Mouse (Mus musculus) kidney, adult 2 months (tissue): ENCODE results near the gene Glis3. TPM values are rescaled to one million over a fixed set of nuclear protein-coding genes. Genes with fewer than 3 reads are reported as not detected.

Source experiments
- DNase-seq: peaks from one replicate; pipeline ENCODE4 v3.0.0; 2021
- H3K27ac ChIP-seq: fragments of 200-500 bp; 2 replicates; pipeline ENCODE4 v1.5.1; 2012; ENCODE audit warnings: low read depth, low read length, control low read depth, inconsistent platforms; ENCODE audit not compliant: insufficient read depth
- H3K27me3 ChIP-seq: fragments of 200-500 bp; replicated peaks from 2 replicates; pipeline ENCODE4 v1.6.1; 2012; ENCODE audit warnings: mild to moderate bottlenecking, moderate library complexity, low read length, inconsistent platforms; ENCODE audit not compliant: control insufficient read depth, insufficient read depth
- H3K36me3 ChIP-seq: fragments of 200-500 bp; 2 replicates; pipeline ENCODE4 v1.6.1; 2012; ENCODE audit warnings: mild to moderate bottlenecking, moderate library complexity, low read length, inconsistent platforms; ENCODE audit not compliant: control insufficient read depth, insufficient read depth
- H3K4me1 ChIP-seq: fragments of 200-500 bp; 2 replicates; pipeline ENCODE4 v1.6.1; 2011; ENCODE audit warnings: low read length; ENCODE audit not compliant: control insufficient read depth, insufficient read depth
- H3K4me3 ChIP-seq: fragments of 200-500 bp; 2 replicates; pipeline ENCODE4 v1.5.1; 2011; ENCODE audit warnings: mild to moderate bottlenecking, low read depth, low read length, control low read depth; ENCODE audit not compliant: insufficient read depth
- CTCF ChIP-seq: fragments of 200-500 bp; conservative IDR thresholded peaks from 2 replicates; pipeline ENCODE4 v1.5.1; 2011; ENCODE audit warnings: low read depth, mild to moderate bottlenecking, control low read depth, low read length, moderate library complexity, mixed read lengths; ENCODE audit not compliant: insufficient read depth, insufficient read length
- POLR2A ChIP-seq: fragments of 200-500 bp; IDR thresholded peaks from one replicate; pipeline ENCODE4 v1.6.1; 2011; ENCODE audit warnings: low read depth, low read length, control low read depth
- WGBS: fragments of 180-500 bp; shearing (Covaris S2); methylation state at CpG from one replicate; pipeline ENCODE4 v1.1.7; 2018; 5-methylcytosine and 5-hydroxymethylcytosine counted together
- polyA plus RNA-seq: library from polyadenylated mRNA; depleted of rRNA; stranded (reverse); fragments of >200 nt; gene quantifications from 2 replicates; pipeline ENCODE4 v1.2.3, GENCODE M21; 2012

Gene Glis3
- polyA plus RNA-seq, 1 experiment: 23.7 TPM

DNA sequence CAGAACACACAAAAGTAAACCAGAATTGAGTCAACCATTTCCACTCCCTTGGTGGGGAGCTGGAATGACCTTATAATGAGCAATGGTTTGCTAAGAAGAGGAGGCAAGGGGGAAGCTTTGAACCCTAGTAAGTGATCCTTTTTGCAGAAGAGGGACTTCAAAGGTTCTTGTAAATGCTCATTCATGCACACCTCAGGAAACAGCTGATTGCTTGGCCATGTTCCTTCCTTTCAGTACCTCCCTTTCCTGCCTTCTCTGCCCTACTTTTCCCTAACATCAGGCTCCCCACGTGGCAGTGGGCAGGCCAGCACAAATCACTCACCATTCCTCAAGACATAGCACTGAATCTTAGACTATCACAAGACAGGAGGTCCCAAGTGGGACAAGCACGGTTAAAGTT lies 392.4 kb downstream of the Glis3 start:
- DNase-seq: peak; percentile 48
- Histone ChIP-seq H3K27me3 (no peaks in the 10 kb centered on the region), H3K36me3 (0 out of 2 replicates have a peak, but pooled peaks cover 1% of the 10 kb centered on the region), H3K4me3 (no peak overlapping the region), H3K27ac (no peak overlapping the region), H3K4me1 (no peaks in the 10 kb centered on the region)
- TF ChIP-seq POLR2A: no peak
- no peak for TF ChIP-seq CTCF
- 18% methylated on average over 2 of the region's 2 CpGs for WGBS

DNA sequence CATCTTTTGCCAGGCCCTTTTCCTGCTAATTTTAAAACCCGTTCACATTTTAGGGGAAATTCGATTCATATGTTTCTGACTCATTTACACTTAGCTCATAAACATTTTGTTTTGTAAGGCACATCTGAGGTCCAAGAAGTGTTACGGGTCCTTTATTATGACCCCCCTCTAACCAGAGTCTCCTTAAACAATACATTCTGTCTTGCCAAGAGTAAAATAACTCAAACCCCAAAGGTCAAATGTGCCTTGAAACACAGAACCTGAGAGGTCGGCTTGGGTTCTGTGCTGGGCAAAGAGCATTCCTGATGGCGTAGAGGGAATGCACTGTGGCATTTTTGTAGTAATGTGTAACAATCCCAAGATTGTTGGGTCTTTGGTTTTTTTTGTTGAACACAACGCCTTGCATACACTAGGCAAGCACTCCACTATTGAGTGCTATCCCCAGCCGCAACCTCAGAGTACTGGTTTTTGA lies 395.7 kb downstream of the Glis3 start:
- no peak for TF ChIP-seq CTCF
- TF ChIP-seq POLR2A: no peak
- Histone ChIP-seq H3K4me3 (no peak overlapping the region), H3K4me1 (peaks cover 2% of the 10 kb centered on the region; the same call in 1 of the 2 replicates), H3K27ac (no peak overlapping the region), H3K27me3 (no peaks in the 10 kb centered on the region), H3K36me3 (peaks cover 1% of the 10 kb centered on the region; the same call in 1 of the 2 replicates)
- whole genome bisulfite sequencing: 80% methylated on average over 7 of the region's 7 CpGs
- DNase-seq: peak; percentile 19

DNA sequence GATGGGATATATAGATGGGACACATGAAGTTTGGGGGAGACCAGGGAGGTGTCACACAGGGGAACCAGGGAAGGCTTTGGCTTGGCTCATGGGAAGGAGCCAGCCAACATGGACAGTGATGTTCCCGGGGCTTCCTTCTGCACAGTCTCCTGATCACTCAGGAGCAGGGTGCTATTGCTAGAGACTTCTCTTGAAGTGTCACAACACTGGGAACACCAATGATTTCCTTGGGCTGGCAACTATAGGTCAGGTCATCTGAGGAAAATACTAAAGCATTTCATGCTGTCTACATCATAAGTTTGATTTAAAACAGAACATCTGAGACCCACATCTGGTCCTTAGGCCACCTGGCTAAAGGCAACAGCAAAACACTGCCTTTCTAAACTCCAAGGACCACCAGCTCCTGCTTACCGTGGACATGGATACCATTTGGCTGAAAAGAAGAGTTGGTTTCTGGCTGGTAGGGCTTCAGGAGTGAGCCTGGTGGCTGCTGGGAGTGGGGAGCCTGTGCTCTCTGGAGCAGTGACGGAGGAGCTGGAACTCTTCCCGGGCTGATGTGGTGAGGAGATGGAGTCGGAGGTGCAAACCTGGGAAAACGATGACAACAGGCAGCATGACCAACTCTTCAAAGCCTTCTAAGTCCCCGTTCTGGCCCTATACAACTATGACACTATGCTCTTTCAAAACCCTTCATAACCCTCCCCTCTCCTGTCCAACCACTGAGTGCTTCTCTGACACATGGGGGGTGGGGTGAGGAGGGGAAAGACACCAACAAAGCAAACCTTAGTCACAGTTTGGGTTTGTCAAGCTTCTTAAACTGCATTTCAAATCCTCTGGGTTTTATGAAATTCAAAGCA lies 396.4 kb downstream of the Glis3 start:
- Histone ChIP-seq H3K4me1 (peaks cover 2% of the 10 kb centered on the region; the same call in 1 of the 2 replicates), H3K27me3 (no peaks in the 10 kb centered on the region), H3K36me3 (no peaks in the 10 kb centered on the region; the same call in 1 of the 2 replicates), H3K4me3 (no peak overlapping the region), H3K27ac (no peak overlapping the region)
- no peak for DNase-seq
- TF ChIP-seq POLR2A (no peak), CTCF (no peak)
- WGBS: 91% methylated on average over 7 of the region's 7 CpGs

DNA sequence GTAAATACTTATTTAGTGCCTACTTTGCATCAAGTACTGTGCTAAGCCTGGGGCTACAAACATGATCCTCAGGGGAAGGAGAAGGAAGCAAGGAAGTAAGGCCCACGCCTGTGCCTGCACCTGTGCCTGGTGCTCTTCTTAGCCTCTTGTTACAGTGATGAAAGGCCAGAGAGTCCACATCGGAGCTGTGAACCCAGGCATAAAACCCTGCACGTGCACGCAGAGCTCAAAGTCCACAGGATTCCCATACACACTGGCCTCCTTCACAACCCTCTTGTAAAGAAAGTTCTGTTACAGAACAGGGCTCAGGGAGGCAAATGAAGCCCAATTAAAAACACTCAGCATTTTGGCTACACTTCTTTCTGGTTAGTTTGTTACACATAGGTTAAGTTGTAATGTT lies 398.5 kb downstream of the Glis3 start:
- H3K4me3 ChIP-seq: no peak overlapping the region
- no peaks in the 10 kb centered on the region; the same call in none of the 2 replicates for H3K36me3 ChIP-seq
- 52% methylated on average over 4 of the region's 4 CpGs for WGBS
- no peak overlapping the region for H3K27ac ChIP-seq
- TF ChIP-seq POLR2A: no peak
- no peak for TF ChIP-seq CTCF
- peak; percentile 79 for DNase-seq
- H3K4me1 ChIP-seq: peaks cover 2% of the 10 kb centered on the region; the same call in 1 of the 2 replicates
- no peaks in the 10 kb centered on the region for H3K27me3 ChIP-seq

DNA sequence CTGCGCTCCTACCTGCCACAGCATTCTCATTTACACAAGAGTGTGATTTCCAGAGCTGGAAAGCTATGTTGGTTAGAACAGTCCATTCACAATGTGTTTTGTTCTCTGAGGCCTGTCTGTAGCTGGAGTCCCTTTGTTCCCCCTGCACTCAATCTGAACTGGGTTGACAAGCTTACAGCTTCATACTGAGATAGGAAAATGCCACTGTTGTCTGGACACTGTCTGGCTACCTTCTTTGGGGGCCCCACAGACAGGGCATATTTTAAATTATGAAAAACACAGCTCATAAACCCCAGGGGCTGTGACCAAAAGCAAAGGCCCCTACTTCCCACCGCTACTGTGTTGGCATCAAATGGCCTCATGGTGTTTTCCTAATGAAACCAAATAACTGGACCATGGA lies 402.8 kb downstream of the Glis3 start:
- DNase-seq: no peak
- WGBS: 93% methylated on average over 2 of the region's 2 CpGs
- no peak overlapping the region for H3K27ac ChIP-seq
- no peaks in the 10 kb centered on the region; the same call in none of the 2 replicates for H3K36me3 ChIP-seq
- TF ChIP-seq CTCF (no peak), POLR2A (no peak)
- no peaks in the 10 kb centered on the region for H3K27me3 ChIP-seq
- no peak overlapping the region for H3K4me3 ChIP-seq
- H3K4me1 ChIP-seq: peaks cover 2% of the 10 kb centered on the region; the same call in 1 of the 2 replicates

DNA sequence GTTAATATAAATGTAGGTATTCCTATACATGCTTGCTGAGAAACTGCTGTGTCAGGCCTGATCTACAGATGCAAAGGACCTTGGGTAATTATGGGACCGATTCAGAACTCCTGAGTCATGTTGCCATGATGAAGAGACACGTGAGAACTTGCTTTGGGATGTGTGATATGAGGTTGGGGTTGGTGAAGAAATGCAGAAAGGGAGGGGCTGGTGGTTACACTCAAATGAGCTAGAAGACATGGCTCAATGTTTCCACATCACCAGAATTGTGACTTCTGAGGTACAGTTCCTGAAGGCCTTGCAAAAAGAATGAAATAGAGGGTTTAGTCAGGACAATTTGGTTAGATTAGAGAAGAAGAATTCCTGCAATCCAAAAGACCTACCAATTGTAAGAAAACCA lies 405.4 kb downstream of the Glis3 start:
- no peak for DNase-seq
- H3K4me3 ChIP-seq: no peak overlapping the region
- no peaks in the 10 kb centered on the region for H3K27me3 ChIP-seq
- TF ChIP-seq POLR2A (no peak), CTCF (no peak)
- WGBS: 78% methylated on average over 2 of the region's 2 CpGs
- no peaks in the 10 kb centered on the region; the same call in none of the 2 replicates for H3K36me3 ChIP-seq
- H3K27ac ChIP-seq: no peak overlapping the region
- H3K4me1 ChIP-seq: no peaks in the 10 kb centered on the region

DNA sequence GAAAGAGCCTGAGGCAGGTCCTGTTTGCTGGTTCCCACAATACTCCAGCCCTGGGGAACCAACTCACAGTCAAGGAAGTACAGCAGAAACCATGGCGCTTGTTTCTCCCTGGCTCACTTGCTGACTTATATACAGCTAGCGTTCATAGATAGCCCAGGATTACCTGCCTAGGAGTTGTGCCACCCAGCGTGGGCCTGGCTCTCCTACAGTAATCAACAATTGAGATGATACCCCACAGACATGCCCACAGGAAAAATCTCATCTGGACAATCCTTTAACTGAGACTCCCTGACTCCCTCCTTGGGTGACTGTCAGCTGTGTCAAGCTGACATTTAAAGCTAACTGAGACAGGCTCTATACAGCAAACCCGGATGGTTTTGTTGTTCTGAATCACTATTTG lies 405.9 kb downstream of the Glis3 start:
- no peaks in the 10 kb centered on the region for H3K4me1 ChIP-seq
- no peaks in the 10 kb centered on the region; the same call in none of the 2 replicates for H3K36me3 ChIP-seq
- no peak overlapping the region for H3K27ac ChIP-seq
- H3K4me3 ChIP-seq: no peak overlapping the region
- TF ChIP-seq CTCF (no peak), POLR2A (no peak)
- 84% methylated on average over 4 of the region's 4 CpGs for WGBS
- DNase-seq: no peak
- H3K27me3 ChIP-seq: no peaks in the 10 kb centered on the region
